Mouse (Mus musculus) frontal cortex, postnatal 14 days (tissue): ENCODE results near the gene Csrp1.

Experiments used
- DNase-seq, 2 experiments: peaks; one replicate each; pipeline ENCODE4 v3.0.0; 2022; ENCODE audit warnings: low spot score in 2 of 2

Csrp1 gene

DNA sequence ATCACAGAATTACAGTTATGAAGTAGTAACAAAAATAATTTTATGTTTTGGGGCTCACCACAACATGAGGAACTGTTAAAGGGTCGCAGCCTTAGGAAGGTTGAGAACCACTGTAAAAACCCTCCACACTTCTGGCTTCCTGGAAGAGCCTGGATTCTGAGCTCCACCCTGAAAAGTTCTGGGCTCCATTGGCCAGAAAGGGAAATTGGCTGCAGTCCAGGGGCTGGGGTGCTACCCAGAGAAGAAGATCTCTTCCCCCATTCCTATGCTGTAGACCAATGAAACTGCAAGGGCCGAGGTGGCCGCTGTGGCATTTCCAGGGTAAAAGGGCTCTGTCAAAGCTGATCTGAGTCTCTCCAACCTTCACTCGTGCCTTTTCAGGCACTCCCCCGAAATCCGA is 21.8 kb upstream of the Csrp1 start:
- DNase-seq: no peak

DNA sequence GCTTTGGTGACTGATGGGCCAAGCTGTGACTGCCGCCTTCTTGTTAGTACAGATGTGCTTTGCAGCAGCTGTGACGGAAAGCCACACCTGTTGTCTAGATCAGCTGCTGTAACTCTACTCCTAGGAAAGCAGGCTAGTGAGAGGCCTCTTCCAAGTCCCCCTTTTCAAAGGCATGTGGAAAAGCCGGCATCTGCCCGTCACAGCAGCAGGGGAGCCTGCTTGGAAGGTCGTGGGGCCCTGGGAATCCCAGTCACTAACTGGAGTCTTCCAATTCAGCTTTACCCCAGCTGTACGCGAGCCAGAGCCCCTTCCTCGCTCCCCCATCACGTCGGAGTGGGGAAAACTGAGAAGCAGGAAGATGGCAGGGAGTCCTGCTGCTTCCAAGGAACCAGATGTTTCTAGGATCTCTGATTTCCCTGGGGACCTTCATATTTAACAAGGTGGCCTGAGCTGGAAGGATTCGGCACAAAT is 21.4 kb upstream of the Csrp1 start:
- DNase-seq: no peak

DNA sequence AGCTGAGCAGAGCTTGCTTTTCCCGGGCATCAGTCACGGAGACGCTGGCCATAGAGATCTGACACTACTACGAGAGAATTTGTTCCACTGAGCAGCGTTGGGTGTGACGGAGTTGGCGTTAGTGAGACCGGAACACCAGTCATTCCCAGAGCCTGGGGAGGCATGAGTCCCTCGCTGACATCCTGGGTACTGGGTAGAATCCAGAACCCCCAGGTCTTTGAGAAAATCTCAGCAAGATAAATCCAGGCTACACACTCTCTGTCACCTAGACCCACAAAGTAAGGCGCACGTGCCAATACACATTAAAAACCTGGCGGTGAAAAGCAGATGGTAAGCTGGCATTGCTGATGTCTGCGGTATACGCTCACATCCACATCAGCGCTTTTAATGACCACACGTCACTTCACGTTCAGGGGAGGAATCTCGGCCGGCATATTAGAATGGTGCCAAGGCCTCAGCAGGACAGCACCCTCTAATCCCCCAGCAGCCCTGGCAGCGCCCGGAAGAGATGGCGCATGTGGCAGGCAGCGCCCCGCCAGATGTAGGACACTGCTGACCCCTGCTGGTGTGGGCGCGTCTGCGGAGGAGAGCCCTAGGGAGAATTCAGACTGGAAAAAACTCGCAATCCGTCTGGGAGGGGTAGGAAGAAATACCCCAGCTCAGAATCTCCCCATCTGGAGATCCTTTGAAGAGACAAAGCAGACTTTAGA is 20.7 kb upstream of the Csrp1 start:
- peak; percentile 41 to 75 for DNase-seq

DNA sequence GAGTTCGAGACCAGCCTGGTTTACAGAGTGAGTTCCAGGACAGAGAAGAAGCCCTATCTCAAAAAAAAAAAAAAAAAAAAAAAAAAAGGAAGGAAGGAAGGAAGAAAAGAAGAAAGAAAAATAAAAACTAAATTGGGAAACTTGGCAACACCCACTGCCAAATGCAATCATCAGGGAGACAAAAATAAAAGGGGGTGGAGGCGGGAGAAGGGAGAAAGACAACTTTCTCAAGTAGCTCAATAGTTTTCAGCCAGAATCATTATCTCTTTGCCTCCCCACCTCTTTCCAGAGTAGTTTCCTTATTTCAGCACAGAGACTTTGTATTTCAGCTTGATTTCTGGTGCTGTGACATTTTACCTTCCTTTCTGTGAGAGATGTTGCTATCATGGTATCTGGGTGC is 20.0 kb upstream of the Csrp1 start:
- DNase-seq: no peak

DNA sequence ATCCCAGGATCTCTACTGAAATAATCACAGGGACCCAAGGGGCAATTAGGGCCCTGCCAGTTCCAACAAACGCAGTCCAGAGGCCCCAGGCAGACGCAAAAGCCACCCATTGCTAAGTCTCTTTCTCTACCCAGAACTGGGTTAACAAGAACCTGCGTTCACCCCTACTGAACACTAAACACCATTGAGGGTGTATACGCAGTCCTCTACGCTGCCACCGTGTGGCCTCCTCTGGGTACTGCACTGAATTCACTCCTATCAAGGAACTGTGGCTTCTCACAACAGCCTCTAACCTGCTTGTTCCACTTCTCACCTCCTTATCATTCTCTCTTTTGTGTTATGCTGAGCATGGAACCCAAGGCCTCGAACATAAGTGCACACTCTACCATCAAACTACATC is 19.3 kb upstream of the Csrp1 start:
- peak; percentile 27 to 81 for DNase-seq

DNA sequence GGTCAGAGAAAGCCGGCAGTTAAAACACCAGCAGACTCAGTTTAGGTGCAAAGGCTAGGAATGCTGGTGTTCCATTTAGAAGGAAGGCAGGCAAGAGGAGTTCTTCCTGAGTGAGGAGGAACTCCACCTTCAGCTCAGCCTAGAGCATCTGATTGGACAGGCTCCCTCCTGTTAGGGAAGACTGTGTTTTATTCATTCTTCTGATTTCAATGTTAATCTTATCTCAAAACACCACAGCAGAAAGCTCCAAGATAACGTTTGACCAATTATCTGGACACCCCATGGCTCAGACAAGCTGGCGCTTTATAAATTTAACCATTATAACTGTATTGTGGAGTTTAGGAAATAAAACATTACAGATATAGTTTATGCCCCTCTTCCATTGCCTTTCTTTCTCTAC is 18.5 kb upstream of the Csrp1 start:
- DNase-seq: no peak

DNA sequence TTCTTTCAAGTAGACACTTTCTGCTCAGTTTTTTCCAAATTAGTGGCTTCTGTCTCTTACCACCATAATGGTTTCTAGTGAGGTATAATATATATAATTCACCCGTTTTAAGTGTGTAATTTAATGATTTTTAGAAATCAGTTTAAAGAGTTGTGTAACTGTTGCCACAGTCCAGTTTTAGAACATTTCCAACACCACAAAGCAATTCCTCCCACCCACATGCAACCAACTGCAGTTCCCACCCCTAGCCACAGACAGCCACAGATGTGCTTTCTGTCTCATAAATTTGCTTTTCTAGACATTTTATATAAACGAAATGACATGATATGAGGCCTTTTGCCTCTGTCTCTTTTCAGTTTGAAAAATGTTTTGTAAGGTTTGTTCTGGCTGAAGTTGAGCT is 17.1 kb upstream of the Csrp1 start:
- DNase-seq: no peak

DNA sequence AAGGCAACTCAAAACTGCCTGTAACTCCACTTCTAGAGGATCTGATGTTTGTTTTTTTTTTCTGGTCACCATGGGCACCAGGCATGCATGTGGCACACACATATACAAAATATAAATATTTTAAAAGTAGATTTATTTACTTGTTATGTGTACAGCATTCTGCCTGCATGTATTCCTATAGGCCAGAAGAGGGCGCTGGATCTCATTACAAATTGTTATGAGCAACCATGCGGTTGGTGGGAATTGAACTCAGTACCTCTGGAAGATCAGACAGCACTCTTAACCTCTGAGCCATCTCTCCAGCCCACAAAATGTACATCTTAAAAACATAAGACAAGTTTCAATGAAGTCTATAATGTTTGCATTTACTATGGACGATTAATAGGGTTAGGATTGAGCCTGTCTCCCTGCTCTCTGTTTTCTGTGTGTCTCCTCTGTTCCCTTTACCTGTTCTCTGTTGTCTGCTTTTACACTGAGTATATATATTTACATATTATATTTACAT is 15.5 kb upstream of the Csrp1 start:
- no peak for DNase-seq

DNA sequence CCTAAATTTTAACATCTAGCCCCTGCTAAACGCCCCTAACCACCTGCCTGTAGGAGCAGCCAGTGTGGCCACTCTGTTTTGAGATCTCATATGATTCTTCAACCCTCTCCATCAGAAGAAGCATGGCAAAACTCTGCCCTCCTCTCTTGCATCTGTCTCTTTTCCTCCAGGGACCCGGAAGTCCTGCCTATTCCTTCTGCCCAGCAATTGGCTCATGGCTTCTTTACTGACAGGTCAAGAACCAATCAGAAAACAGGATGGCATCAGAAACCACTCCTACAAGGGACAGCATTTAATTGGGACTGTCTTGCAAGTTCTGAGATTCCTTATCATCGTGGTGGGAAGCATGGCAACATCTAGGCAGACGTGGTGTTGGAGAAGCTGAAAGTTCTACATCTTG is 11.5 kb upstream of the Csrp1 start:
- DNase-seq: no peak

DNA sequence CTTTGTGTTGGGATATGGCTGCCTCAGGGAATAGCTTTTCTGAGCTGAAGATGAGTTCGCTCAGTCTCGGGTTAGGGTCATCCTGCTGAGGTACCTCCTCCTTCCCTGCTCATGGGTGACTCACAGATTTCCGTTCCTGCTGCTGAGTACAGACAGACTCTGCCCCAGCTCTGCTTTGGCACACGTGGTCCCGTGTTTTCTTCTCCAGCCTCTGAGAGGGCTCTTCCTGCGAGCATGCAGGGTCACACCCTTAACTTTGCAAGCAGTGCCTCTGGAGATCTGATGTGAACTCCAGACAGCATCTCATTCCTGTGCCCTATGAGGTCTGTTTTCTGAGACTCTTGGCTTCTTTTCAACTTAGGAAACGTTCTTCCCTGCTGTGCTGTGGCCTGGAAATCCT is 8.7 kb upstream of the Csrp1 start:
- DNase-seq: no peak

DNA sequence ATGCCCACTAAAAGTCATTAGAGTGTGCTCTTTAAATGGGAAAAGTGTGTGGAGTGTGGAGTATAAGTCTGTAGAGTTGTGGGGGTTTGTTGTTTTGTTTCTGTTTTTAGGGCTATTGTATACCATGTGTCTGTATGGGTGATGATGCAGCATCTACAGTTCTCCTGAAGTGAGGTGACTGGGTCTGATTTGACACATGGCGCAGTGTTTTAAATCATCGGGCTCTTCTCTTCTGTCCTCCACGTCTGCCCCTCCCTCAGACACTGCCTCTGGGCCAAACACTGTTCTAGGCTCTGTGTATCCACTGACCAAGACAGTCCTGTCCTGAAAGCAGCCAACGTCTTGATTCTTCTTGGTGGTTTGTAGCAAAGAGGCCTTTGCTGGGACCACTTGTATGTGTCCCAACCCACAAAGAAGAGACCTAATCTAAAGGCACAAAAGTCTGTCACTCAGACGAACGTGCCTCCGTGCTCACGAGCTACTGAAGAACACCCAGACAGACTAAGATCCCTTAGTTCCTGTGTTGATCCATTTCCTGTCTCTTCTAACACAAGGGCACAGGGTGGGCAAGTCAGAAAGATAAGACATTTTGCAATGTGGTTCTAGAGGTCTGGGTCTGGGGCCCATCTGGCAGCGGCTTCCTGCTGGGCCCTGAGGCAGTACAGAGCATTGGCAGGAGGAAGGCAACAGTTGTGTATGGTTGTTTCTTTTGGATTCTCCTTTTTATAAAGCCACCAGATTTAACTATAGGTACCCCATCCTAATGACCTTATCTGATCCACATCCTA is 5.6 kb upstream of the Csrp1 start:
- DNase-seq: no peak

DNA sequence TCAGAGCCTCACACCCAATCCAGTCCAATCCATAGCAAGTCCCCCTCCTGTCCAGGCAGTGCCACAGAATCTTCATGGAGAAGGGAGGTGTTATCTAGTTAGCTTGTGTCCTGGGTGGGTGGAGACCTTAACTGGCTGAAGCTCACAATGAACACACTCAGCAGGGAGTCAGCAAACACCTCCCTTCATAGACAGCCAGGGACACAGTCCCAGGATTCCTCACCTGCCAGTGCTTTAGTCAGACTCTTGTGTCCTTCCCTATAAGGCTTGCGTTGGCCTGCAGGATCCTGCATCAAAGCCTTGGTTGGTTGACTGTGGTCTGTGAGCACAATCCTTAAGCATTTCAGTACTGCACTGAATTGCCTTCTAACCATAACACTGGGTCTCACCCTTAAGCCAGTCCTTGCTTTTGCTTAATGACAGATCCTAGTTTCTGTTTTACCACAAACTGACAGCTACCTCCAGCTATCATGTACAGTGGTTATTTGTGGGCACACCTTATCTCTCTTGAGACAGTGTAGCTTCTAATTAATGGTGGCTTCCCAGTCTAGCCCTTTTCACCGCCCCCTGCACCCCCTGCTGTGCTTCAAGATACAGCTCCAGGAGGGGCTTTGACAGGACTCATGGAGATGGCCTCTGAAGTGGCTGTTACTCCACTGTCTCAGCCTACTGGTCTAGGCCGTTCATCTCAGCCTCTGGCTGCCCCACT is 4.8 kb upstream of the Csrp1 start:
- DNase-seq: no peak

DNA sequence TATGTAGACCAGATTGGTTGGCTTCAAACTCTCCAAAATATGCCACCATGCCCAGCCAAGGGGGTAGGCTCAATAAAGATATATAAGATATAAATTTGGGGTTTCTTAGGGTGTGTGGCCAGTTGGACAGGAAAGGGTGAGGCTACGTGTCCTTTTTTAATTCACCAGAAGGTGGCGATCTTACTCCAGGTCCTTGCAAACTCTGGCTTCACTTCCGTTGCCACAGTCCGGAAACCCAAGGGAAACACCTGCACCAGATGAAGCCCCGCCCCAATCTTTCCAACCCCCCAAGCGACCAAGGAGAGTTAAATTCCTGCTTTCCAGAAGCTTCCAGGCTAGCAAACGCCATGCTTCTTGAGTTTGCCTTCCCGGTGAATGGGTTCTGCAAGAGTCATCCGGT is 375 bp upstream of the Csrp1 start:
- DNase-seq: peak in 1 of 2 experiments; percentile 57

DNA sequence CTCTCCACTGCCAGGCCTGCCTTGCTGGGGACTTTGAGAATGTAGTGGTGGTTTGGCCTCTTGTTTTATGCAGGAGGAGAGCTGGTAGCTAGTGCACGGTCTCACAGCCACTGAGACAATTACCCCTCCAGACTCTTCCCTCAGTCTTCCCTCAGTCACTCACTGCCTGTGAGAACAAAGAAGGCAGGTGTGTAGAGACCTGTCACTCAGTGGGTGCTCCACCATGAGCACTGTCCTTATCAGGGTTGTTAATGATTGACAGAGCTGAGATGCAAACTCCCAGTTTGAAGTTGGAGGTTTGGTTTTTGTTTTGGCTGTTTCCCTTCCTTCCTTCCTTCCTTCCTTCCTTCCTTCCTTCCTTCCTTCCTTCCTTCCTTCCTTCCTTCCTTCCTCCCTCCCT is 3.2 kb downstream of the Csrp1 start:
- DNase-seq: no peak

DNA sequence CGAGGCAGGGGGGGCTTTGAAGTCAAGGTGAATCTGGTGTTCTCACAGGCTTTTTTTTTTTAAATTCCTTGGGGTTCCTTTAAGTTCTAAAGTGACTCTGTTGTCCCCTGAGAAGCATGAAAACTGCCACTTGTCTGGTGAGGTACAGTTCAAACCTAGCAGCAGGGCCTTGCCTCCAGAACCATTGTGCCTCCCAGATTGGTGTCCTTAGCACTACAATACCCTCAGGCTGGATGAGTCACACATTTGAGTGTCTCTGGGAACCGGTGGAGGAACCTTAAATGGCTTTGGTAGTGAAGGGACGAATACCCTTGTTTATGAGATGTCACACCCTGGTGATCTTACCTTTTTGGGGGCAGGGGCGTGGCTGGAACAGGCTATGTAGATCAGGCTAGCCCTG is 4.3 kb downstream of the Csrp1 start:
- DNase-seq: no peak

DNA sequence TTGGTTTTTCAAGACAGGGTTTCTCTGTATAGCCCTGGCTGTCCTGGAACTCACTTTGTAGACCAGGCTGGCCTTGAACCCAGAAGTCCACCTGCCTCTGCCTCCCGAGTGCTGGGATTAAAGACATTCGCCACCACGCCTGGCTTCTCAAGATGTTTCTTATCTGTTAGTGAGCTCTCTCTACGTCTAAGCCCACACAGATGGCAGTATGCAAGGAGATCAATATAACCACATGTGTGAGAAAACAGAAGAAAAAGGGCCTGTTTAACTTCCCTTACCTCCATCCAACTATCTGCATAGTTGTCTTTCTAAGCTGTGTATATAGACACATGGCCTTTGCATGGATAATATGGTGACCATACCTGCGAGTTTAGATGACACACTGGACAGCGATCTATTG is 5.5 kb downstream of the Csrp1 start:
- DNase-seq: no peak

DNA sequence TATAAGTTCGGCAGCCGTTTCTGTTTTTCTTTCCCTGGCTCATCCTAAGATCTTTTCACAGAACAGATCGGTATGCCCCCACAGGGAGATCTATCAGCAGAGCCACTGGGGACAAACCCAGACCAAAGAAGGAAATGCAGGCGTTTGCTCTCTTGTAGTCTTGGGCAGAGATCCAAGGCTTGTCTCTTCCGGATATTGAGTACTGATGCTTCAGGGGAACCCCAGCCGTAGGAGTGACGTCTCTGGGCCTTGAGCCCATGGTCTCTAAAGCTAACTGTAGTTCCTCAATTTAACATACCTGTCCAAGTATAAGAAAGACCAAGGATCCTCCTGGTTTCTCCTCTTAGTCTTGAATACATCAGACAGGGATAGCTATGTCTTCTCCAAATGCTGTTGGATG is 6.1 kb downstream of the Csrp1 start:
- no peak for DNase-seq

DNA sequence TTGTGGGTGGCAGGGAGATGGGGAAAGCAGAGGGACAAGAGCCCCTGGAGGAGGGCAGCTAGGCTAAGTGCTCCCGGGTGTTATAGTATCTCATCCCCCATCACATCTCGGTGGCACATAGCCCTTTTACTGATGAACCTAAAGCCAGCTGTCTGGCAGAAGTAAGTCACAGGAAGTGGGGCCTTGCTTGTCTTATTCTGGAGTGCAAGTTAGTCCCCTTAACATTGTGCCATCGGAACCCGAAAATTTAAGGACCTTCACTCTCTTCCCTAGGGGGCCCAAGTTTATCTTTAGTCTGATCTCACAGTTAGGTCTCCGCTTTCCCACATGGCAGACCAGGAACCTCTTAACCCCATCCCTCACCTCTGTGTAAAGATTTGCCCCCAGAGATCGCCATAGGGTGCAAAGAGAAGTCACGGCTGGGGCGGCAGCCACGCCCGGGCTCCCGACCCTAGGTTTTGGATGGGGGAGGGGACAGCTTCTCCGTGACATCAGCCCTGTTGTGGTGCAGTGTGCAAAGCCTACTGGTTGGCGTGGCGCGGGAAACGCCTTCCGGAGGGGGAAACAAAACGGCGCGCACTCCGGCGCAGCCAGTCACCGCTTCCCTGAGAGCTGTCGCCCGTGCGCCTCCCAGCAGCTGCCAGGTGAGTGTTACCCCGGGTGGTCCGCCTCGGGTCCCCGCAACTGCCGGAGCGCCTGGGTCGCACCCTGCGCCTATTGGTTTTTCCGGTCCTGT is 8.9 kb downstream of the Csrp1 start:
- DNase-seq: peak; percentile 72 to 75

DNA sequence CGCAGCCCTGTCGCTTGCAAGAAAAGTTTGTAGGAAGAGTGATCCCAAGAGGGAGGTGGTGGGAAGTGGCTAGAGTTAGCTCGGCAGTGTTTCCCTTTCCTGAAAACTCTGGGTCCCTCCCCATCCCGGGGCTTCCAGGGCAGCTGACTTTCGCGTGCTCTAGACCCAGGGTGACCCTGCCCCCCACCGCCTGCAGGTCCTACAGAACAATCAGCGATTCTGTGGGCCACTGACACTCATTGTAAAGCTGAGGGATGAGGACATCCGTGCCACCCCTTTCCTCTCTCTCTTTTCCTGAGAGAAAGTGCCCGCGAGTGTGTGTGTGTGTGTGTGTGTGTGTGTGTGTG is 9.5 kb downstream of the Csrp1 start:
- DNase-seq: no peak

DNA sequence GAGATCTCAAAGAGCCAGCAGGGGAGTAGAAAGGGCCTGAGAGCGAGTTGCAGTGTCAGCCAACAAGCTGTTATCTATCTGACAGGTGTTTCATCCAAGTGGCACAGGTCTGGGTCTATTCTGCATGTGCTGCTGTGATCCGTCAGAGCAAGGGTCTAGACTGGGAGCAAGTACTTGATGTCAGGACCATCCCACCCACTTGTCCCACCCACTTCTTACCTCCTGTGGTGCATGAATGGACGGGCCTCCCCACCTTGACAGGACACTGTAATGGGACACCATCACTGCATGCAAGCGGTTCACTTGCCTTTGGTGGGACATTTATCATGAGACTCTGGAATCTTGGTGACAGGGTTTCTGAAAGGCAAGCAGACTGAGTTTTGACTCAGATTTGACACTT is 10.0 kb downstream of the Csrp1 start:
- DNase-seq: no peak

DNA sequence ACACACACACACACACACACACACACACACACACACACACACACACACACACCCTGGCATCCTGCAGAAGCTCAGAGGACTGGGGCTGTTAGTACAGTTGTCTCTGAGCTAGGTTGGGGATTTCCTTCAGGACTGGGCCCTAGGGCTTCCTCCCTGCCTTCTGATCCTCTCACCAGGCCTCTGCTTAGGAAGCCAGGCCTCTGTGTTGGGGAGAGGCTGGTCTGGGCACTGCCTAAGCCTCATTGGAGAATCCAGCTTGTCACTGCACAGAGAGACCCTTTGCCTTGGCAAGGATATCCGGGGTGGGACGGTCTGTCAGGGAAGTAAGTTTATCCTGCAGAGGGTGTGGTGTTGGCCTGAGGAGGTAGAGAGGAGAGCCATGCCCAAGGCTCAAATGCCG is 10.4 kb downstream of the Csrp1 start:
- DNase-seq: no peak

DNA sequence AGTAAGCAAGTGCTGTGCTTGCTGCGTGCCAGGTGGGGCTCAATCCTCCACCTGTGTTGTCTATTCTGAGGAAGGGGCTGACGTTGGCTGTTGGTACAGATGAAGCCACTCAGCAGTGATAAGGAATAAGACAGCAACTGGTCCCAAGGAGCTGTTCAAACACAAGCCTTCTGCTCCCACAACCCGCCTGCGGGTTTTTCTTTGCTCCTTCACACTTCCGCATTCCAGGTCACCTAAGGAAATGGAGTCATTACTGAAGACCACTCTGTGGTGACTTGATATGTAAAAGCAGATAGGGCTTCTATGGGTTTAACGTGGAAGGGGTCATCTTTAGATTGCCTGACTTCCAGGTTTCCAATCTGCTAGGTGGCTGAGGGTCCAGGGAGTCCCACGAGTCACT is 11.5 kb downstream of the Csrp1 start:
- no peak for DNase-seq
